Mouse (Mus musculus) kidney, postnatal 10 days (tissue): ENCODE data around the gene Smim22.

Source experiments
- DNase-seq: peaks from one replicate; pipeline ENCODE4 v3.0.0; 2021; ENCODE audit warnings: mixed read lengths

The Smim22 gene

GRCm38 (mm10) chr16:5007067-5007466, at the start of gene Smim22:
TSS of gene Smim22 (plus strand) at chr16:5007288.
- DNase-seq, result peak; percentile 82

DNA sequence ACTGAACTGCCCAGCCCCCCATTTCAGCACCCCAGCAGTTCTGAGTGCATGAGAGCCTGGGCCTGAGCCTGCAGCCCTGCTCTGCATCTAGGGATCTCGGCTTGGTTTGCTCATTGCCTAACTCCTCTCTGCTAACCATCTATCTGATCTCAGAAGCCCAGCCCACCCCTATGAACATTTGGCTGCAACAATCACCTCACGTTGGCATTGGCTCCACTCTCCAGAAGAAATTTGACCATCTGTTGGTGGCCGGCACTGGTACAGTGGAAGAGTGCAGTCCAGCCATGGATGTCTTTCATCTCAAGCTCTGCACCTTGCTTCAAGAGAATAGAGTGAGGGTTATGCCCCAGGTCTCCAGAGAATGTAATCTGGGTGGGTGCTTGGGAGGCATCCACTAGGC, 49.6 kb upstream of the Smim22 start:
- DNase-seq, result no peak

GRCm38 (mm10) chr16:4960260-4960659, 46.8 kb upstream of the Smim22 start:
- no peak for DNase-seq

GRCm38 (mm10) chr16:4963346-4963745, 43.7 kb upstream of the Smim22 start:
- no peak for DNase-seq

GRCm38 (mm10) chr16:4963797-4964709, 43.0 kb upstream of the Smim22 start, which contains the start of gene Anks3:
TSS of gene Anks3 (minus strand) at chr16:4964205.
- peak; percentile 98 for DNase-seq

DNA sequence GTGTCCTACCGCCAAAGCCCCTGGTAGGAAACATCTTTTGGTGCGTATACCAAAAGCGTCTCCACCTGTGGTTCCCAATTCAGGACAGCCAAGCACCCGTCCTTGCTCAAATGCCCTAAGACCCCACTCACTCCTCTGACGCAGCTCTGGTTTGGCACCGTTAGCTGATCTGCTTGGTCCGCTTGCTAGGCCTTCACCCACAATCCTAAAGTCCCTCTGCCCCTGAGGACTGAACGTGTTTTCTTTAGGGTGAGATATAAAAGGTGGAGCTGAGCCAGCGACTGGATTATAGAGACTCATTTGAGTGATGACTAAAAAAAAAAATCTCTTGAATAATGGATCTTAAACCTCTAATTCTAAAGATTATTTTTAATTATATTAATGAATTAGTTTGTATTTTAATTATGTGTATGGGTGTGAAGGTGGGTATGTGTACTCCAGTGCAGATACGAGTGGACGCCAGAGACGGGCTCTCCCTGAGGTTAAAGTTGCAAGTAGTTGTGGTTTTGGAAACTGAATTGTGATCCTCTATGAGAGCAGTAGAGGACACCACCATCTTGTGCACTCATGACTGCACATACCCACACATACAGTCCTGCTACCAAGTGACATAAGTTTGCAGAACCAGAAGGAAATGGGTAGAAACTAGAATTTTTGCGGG, 42.2 kb upstream of the Smim22 start:
- no peak for DNase-seq

DNA sequence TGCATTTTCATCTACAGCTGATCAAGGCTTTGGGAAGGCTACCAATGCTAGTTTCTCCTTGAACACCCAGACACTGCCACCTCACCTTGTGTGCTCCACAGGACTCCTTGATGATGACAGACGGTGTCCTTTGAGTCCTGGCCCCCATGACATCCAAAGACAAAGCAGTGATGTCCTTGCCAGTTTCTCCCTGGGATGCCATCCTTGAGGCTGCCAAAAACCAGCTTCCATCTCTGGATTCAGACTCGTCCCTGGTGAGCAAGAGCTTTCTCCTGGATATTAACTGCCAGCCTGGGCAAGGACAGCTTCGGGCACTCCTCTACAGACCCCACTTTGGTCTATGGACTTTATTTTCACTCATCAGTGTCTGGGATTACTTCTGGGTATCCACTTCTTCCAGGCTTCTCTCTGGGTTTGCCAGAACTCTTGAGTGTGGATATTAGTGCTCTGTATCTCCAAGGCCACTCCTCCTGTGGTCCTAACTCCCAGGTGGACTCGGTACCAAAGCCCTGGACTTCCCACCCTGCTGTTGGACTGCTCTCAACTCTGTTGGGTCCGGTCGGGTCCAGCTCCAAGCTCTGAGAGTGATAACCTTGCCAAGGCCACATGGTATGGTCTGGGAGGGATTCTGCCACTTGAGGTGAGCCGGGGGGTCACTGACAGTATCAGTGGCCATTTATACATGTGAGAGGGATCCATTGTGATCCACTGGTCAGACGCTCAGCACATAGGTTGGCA, 41.5 kb upstream of the Smim22 start:
- DNase-seq, result no peak

DNA sequence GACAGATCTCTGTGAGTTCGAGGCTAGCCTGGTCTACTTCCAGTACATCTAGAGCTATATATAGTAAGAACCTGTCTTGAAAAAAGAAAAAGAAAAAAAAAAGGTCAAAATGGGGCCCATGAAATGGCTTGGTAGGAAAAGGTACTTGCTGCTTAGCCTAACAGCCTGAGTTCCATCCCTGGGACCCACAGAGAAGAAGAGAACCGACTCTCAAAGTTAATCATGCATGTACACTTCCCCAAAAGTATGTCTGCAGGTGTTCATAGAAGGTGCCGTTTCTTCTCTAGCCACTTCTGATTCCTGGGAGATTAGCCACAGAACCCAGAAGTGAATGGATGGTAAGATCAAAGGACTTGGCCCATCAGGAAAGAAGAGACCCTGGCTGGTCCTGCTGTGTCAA, 38.7 kb upstream of the Smim22 start:
- no peak for DNase-seq

- DNase-seq, result peak; percentile 6
Measured at GRCm38 (mm10) chr16:4969055-4969843, 37.8 kb upstream of the Smim22 start.

GRCm38 (mm10) chr16:4971626-4972025, 35.5 kb upstream of the Smim22 start:
- peak; percentile 56 for DNase-seq

DNA sequence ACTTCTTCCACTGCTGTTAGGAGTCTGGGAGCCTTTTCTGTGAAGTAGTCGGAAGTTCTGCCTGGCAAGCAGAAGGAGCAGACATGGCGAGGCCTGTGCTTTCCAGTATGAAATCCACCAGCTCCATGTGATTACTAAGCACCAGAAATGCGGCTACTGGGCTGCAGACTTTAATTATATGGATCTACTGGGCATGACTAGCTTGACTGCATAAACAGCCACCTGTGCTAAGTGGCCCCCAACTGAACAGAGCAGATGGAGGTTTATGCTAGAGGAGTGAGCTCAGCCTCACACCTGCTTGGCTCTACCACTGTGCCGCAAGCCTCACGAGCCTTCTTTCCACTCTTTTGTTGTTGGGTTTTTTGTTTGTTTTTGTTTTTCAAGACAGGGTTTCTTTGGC, 32.6 kb upstream of the Smim22 start:
- peak; percentile 1 for DNase-seq

DNA sequence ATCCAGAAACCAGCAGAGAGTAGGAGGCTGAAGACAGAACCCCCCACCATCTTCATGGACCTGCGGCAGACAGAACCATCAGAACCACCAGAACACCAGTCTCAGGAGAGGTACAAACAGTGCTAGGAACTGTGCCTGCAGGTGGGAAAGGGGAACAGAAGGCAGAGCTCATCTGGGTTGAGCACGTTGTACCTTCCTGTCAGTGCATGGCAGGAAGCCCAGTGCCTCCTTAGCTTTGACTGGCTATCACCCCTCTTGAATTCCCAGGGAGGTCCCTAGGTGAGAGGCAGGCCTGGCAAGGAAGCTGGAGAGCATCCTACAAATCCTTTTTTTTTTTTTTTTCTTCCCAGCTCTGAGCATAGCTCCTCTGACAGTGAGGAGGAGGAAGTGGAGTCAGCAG, 30.9 kb upstream of the Smim22 start:
- peak; percentile 3 for DNase-seq

DNA sequence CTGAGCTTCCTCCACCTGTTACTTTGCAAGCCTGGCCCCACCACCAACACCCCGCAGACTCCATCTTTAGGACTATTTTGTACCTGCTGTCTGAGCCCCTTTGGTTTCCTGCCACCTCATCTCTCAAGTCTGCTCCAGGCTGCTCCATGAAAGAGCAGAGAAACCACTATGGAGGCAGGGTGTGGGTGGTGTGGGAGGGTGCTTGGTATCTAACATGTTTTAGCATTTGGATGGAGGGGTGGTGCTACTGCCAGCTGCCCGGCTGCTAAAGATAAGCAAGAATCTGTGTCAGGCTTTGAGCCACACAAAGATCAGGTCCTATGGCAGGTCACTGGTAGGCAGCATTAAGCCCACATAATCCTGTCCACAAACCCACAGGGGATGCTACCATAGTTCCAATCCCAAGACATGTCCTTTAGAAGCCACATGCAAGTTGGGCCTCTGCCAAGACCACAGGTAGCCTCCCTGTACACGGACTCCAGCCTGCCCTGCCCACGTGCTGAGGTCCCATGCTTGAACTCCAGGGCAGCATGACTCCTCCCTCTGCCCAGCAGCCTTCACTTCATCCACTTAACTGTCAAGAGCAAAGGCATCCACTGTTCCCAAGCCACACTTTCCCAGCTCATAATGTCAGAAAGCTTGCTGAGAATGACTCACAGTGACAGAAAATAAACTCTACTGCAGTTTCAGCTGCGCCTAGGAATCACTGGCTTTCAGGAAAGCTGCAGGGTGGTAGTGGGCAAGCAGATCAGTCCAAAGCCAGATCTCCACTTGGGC, 28.6 kb upstream of the Smim22 start:
- peak; percentile 47 for DNase-seq

DNA sequence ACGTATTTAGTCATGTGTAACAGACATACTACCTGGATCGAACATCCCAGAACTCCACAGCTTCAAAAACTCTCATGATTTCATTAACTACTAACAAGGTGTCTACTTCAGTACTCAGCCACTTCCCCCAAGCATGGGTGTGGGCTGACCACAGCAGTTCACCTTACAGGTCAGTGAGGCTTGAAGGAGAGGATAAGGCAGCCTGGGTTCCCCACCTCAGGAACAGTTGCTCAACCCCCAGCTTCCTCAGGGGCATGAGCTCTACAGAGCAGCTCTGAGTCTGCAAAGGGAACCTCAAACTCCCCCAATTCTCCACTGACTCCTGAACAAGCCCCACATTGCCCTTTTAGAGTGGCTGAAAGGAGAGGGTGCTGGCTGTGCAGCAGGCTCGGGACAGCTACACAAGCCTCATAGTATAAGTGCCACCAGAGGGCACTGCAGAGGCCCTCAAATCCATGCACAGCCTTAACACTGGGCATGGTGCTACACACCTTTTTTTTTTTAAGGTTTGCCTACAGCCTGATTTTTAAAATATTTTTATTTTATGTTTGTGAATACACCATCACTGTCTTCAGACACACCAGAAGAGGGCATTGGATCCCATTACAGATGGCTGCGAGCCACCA, 27.2 kb upstream of the Smim22 start:
- DNase-seq, result peak; percentile 58

DNA sequence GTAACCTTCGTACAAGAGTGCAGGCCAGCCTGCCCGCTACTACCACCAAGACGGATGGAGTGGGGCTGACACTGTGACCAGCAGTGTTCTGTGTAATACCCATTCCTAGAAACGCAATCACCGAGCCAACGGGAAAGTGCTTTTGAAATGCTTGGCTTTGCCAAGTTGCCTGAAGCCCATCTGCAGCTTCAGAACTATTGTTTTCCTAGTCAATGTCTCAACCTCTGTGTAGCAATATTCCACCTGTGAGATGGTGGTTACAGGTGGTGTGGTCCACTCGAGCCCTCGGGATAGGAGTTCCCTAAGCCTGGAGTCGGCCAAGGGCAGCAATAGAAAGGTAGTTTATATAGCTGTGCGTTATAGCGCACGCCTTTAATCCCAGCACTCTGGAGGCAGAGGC, 22.4 kb upstream of the Smim22 start:
- DNase-seq, result no peak

GRCm38 (mm10) chr16:4993276-4993675, 13.8 kb upstream of the Smim22 start:
- DNase-seq, result no peak

GRCm38 (mm10) chr16:4997553-4997952, 9.5 kb upstream of the Smim22 start, which contains the start of gene Sept12:
TSS of gene Sept12 (minus strand) at chr16:4997852.
- DNase-seq, result peak; percentile 40

- DNase-seq, result no peak
Measured at GRCm38 (mm10) chr16:4998984-4999383, 8.1 kb upstream of the Smim22 start.

DNA sequence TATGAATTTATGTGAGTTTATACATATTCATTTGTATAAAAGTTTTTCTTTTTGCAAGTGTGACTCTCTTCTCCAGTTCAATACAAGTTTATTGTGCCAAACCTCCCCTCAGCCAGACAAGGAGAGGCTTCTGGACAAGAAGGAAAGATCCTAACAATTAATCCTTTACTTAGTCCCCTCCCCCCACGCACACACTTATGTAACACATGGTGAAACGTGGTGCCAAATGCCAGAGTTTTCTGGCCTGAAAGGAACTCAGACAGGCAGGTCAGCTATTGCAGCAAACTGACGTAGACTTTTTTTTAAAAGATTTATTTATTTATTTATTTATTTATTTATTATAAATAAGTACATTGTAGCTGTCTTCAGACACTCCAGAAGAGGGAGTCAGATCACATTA, 6.5 kb upstream of the Smim22 start:
- no peak for DNase-seq

DNA sequence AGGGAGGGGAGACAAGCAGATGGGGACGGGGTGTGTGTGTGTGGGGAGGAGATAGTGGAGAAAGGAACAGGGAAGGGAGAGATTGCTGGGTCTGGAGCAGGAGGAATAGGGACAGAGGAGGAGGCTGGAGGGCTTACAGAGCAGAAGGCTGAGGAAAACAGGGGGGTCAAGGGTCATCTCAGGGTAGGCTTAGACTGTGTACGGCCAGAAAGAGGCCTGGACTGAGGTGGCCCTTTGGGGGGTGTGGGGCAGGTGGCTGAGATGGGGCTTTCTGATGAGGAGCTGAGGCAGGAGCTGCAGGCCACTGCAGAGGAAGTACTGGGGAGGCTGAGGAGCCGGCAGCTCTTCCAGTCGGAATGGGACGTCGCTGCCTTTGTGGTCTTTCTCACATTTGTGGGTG, 404 bp downstream of the Smim22 start:
- no peak for DNase-seq

DNA sequence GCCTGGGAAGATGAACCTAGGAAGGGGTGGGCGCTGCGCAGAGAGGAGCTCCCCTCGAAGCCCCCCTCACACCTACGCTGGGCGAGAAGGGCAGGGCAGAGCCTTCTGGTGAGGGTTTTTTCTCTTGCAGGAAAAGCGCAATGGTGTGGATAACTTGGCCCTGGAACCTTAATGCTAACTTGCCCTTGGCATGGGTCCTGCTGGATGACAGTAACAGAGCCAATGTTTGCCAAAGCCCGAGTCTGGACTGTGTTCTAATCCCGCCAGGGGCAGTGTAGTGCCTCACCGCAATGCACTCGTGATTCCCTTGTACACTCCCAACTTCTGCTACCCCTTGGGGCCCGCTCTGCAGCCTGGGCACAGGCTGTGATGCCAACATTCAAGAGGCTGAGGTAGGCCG, 988 bp downstream of the Smim22 start:
- no peak for DNase-seq
